Mouse (Mus musculus) heart, embryonic 15.5 days (tissue): ENCODE results near the gene Gm14190. TPM values are rescaled to one million over a fixed set of nuclear protein-coding genes. Genes with fewer than 3 reads are reported as not detected.
"Not testable (repeated sequence)": the region's sequence is repeated elsewhere in the genome, so short reads cannot be mapped to it uniquely, and the experiment has no call there.

Source experiments
- ATAC-seq: fragments of 200-750 bp; cut with Nextera tagmentation; replicated peaks from 2 replicates; pipeline ENCODE4 v1.8.0; 2017; ENCODE audit warnings: low read depth, moderate TSS enrichment; ENCODE audit not compliant: insufficient number of reproducible peaks, insufficient read depth, low FRiP score
- H3K27ac ChIP-seq: fragments of 300-500 bp; sonication (generic); 2 replicates; pipeline ENCODE4 v1.5.1; 2015; ENCODE audit warnings: mild to moderate bottlenecking, inconsistent platforms
- H3K27me3 ChIP-seq: fragments of 300-500 bp; sonication (generic); 2 replicates; pipeline ENCODE4 v1.6.1; 2015; ENCODE audit warnings: inconsistent platforms
- H3K36me3 ChIP-seq: fragments of 300-500 bp; sonication (generic); 2 replicates; pipeline ENCODE4 v1.6.1; 2015; ENCODE audit warnings: mild to moderate bottlenecking, inconsistent platforms
- H3K4me1 ChIP-seq: fragments of 300-500 bp; sonication (generic); replicated peaks from 2 replicates; pipeline ENCODE4 v1.6.1; 2015; ENCODE audit warnings: inconsistent platforms
- H3K4me2 ChIP-seq: fragments of 300-500 bp; sonication (generic); 2 replicates; pipeline ENCODE4 v1.6.1; 2015; ENCODE audit warnings: inconsistent platforms, mild to moderate bottlenecking, moderate library complexity
- H3K4me3 ChIP-seq: fragments of 300-500 bp; sonication (generic); 2 replicates; pipeline ENCODE4 v1.5.1; 2015; ENCODE audit warnings: mild to moderate bottlenecking, inconsistent platforms
- H3K9ac ChIP-seq: fragments of 300-500 bp; sonication (generic); 2 replicates; pipeline ENCODE4 v1.6.1; 2015; ENCODE audit warnings: mild to moderate bottlenecking, inconsistent platforms
- H3K9me3 ChIP-seq: fragments of 300-500 bp; sonication (generic); replicated peaks from 2 replicates; pipeline ENCODE4 v1.6.1; 2016; ENCODE audit warnings: inconsistent platforms
- WGBS: fragments of 180-500 bp; shearing (Covaris S2); methylation state at CpG from one replicate; pipeline ENCODE4 v1.1.7; 2015; ENCODE audit warnings: mixed read lengths; 5-methylcytosine and 5-hydroxymethylcytosine counted together
- polyA plus RNA-seq: library from polyadenylated mRNA; unstranded; fragments of >200 nt; fragmentation: Nextera tagmentation; extraction: Ambion mirVana; gene quantifications from 2 replicates; pipeline ENCODE4 v1.2.1, GENCODE M21; 2015

Gene Gm14190
- polyA plus RNA-seq, 1 experiment from 2014 or later = not detected

- no peaks in the 10 kb centered on the region for H3K4me1 ChIP-seq
Measured at GRCm38 (mm10) chr11:99646444-99646843, 44.1 kb downstream of the Gm14190 start.

GRCm38 (mm10) chr11:99644351-99644750 is 46.2 kb downstream of the Gm14190 start:
- 70% methylated on average over 3 of the region's 3 CpGs for WGBS

More at GRCm38 (mm10) chr11:99646444-99646843, 44.1 kb downstream of the Gm14190 start:
- WGBS = 77% methylated on average over 15 of the region's 15 CpGs
- H3K27ac ChIP-seq = no peak overlapping the region
- H3K36me3 ChIP-seq = no peaks in the 10 kb centered on the region
- H3K9me3 ChIP-seq = no peaks in the 10 kb centered on the region
- no peak overlapping the region for H3K4me3 ChIP-seq
- no peak overlapping the region for H3K9ac ChIP-seq
- ATAC-seq = no peak
- no peaks in the 10 kb centered on the region for H3K27me3 ChIP-seq
- no peak overlapping the region for H3K4me2 ChIP-seq

GRCm38 (mm10) chr11:99643635-99644139 is 46.9 kb downstream of the Gm14190 start, which contains the start of gene Krtap4-7:
TSS of gene Krtap4-7 (minus strand) at chr11:99644089.
- H3K4me1 ChIP-seq, H3K4me3 ChIP-seq, ATAC-seq, H3K27me3 ChIP-seq, H3K4me2 ChIP-seq, H3K9ac ChIP-seq, H3K27ac ChIP-seq, H3K36me3 ChIP-seq, H3K9me3 ChIP-seq: not testable (repeated sequence)
- 74% methylated on average over 9 of the region's 9 CpGs for WGBS

More at GRCm38 (mm10) chr11:99644351-99644750, 46.2 kb downstream of the Gm14190 start:
- no peak overlapping the region for H3K4me3 ChIP-seq
- no peak overlapping the region for H3K4me2 ChIP-seq
- no peaks in the 10 kb centered on the region for H3K27me3 ChIP-seq
- H3K9me3 ChIP-seq = no peaks in the 10 kb centered on the region
- no peak overlapping the region for H3K9ac ChIP-seq
- ATAC-seq = no peak
- H3K36me3 ChIP-seq = no peaks in the 10 kb centered on the region
- no peaks in the 10 kb centered on the region for H3K4me1 ChIP-seq
- H3K27ac ChIP-seq = no peak overlapping the region

GRCm38 (mm10) chr11:99640926-99641325 is 49.6 kb downstream of the Gm14190 start:
- H3K4me1 ChIP-seq = no peaks in the 10 kb centered on the region
- 19% methylated on average over 1 of the region's 1 CpGs for WGBS

More at GRCm38 (mm10) chr11:99640926-99641325, 49.6 kb downstream of the Gm14190 start:
- H3K36me3 ChIP-seq = no peaks in the 10 kb centered on the region
- no peaks in the 10 kb centered on the region for H3K9me3 ChIP-seq
- no peak overlapping the region for H3K4me2 ChIP-seq
- ATAC-seq = no peak
- no peak overlapping the region for H3K4me3 ChIP-seq
- H3K27me3 ChIP-seq = no peaks in the 10 kb centered on the region
- no peak overlapping the region for H3K27ac ChIP-seq
- H3K9ac ChIP-seq = no peak overlapping the region

Other genes starting within 250 kb of the Gm14190 start
- gene Krt23, start 197.6 kb downstream of the Gm14190 start, polyA plus RNA-seq = 0.32 and 0.35 TPM in 2 replicates
- gene Krt39, start 169.4 kb downstream of the Gm14190 start, polyA plus RNA-seq = not detected in 2 replicates
- gene Krt40, start 147.6 kb downstream of the Gm14190 start, polyA plus RNA-seq = not detected in 2 replicates
- not detected in 2 replicates for gene Krtap3-3, start 139.9 kb downstream of the Gm14190 start, polyA plus RNA-seq
- not detected in 2 replicates for gene Krtap3-2, start 133.9 kb downstream of the Gm14190 start, polyA plus RNA-seq
- not detected in 2 replicates for gene Gm11939, start 131.3 kb downstream of the Gm14190 start, polyA plus RNA-seq
- gene Krtap3-1, start 124.1 kb downstream of the Gm14190 start, polyA plus RNA-seq = not detected in 2 replicates
- gene Krtap1-5, start 109.7 kb downstream of the Gm14190 start, polyA plus RNA-seq = not detected in 2 replicates
- gene Krtap1-4, start 107.1 kb downstream of the Gm14190 start, polyA plus RNA-seq = not detected in 2 replicates
- not detected in 2 replicates for gene Krtap1-3, start 99.4 kb downstream of the Gm14190 start, polyA plus RNA-seq
- gene Krtap9-3, start 92.6 kb downstream of the Gm14190 start, polyA plus RNA-seq = not detected in 2 replicates
- gene Gm11938, start 87.4 kb downstream of the Gm14190 start, polyA plus RNA-seq = not detected in 2 replicates
- gene Gm11937, start 80.6 kb downstream of the Gm14190 start, polyA plus RNA-seq = not detected in 2 replicates
- gene Krtap2-4, start 75.9 kb downstream of the Gm14190 start, polyA plus RNA-seq = not detected in 2 replicates
- not detected in 2 replicates for gene Gm11562, start 70.3 kb downstream of the Gm14190 start, polyA plus RNA-seq
- gene Krtap4-1, start 62.5 kb downstream of the Gm14190 start, polyA plus RNA-seq = not detected in 2 replicates
- gene Krtap4-2, start 55.7 kb downstream of the Gm14190 start, polyA plus RNA-seq = not detected in 2 replicates
- not detected in 2 replicates for gene Krtap4-7, start 46.7 kb downstream of the Gm14190 start, polyA plus RNA-seq
- gene Gm11555, start 40.5 kb downstream of the Gm14190 start, polyA plus RNA-seq = not detected in 2 replicates
- not detected in 2 replicates for gene Gm11563, start 31.8 kb downstream of the Gm14190 start, polyA plus RNA-seq
- not detected in 2 replicates for gene Krtap4-6, start 24.8 kb downstream of the Gm14190 start, polyA plus RNA-seq
- gene Gm14180, start 43.5 kb upstream of the Gm14190 start, polyA plus RNA-seq = not detected in 2 replicates
- not detected in 2 replicates for gene Gm11595, start 82.2 kb upstream of the Gm14190 start, polyA plus RNA-seq
- not detected in 2 replicates for gene Krtap4-8, start 90.0 kb upstream of the Gm14190 start, polyA plus RNA-seq
- not detected in 2 replicates for gene Krtap4-9, start 94.5 kb upstream of the Gm14190 start, polyA plus RNA-seq
- gene Gm11596, start 102.7 kb upstream of the Gm14190 start, polyA plus RNA-seq = not detected in 2 replicates
- gene Gm11569, start 108.2 kb upstream of the Gm14190 start, polyA plus RNA-seq = not detected in 2 replicates
- not detected in 2 replicates for gene Gm11554, start 113.7 kb upstream of the Gm14190 start, polyA plus RNA-seq
- gene Krtap4-13, start 119.2 kb upstream of the Gm14190 start, polyA plus RNA-seq = not detected in 2 replicates
- not detected in 2 replicates for gene Gm11564, start 124.9 kb upstream of the Gm14190 start, polyA plus RNA-seq
- gene 2300003K06Rik, start 147.3 kb upstream of the Gm14190 start, polyA plus RNA-seq = not detected in 2 replicates
- gene Krtap4-16, start 160.9 kb upstream of the Gm14190 start, polyA plus RNA-seq = not detected in 2 replicates
- not detected in 2 replicates for gene Gm11568, start 167.2 kb upstream of the Gm14190 start, polyA plus RNA-seq
- not detected in 2 replicates for gene Gm11559, start 173.7 kb upstream of the Gm14190 start, polyA plus RNA-seq
- gene Krtap9-1, start 182.6 kb upstream of the Gm14190 start, polyA plus RNA-seq = not detected in 2 replicates
- gene Gm11567, start 188.4 kb upstream of the Gm14190 start, polyA plus RNA-seq = not detected in 2 replicates
- gene Krtap31-1, start 217.2 kb upstream of the Gm14190 start, polyA plus RNA-seq = not detected in 2 replicates
- not detected in 2 replicates for gene Gm11565, start 224.0 kb upstream of the Gm14190 start, polyA plus RNA-seq
- not detected in 2 replicates for gene Krtap31-2, start 245.6 kb upstream of the Gm14190 start, polyA plus RNA-seq